Mouse (Mus musculus) liver, postnatal 0 days (tissue): ENCODE data around the gene Sult3a1.

Experiments
- CTCF ChIP-seq: sonication (generic); IDR thresholded peaks from 2 replicates; pipeline ENCODE4 v1.5.1; 2016; ENCODE audit warnings: antibody characterized with exemption, low read depth
- EP300 ChIP-seq: IDR thresholded peaks from 2 replicates; pipeline ENCODE4 v1.6.1; 2016; ENCODE audit warnings: antibody characterized with exemption, low read depth, mild to moderate bottlenecking

DNA sequence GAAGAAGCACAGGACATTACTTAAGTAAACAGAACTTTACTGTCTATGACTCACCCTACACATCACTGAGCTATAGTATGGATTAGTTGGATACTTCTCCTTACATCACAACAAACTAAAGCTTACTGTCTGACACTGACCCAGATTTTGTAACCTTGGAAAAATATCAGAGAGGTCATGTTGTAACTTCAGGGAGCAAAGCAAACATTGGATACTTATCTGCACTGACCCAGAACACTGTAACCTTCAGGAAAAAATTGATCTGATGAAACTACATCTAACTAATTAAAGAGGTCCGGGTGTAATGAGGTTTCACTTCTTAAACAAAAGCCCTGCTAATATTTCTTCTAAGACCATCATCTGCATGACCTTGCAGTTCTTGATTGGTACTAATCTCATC is 40.6 kb upstream of the Sult3a1 start:
- no peak for TF ChIP-seq CTCF
- no peak for TF ChIP-seq EP300
